Mouse (Mus musculus): Measurements from ENCODE around the gene Cxcl17. TPM values are rescaled to one million over a fixed set of nuclear protein-coding genes. Genes with fewer than 3 reads are reported as not detected.

The Cxcl17 gene
- polyA plus RNA-seq, 2 experiments: not detected

GRCm38 (mm10) chr7:25410969-25411615 is 1.6 kb downstream of the Cxcl17 start:
- no peaks in the 10 kb centered on the region for H3K9me3 ChIP-seq (ENCODE audit: control insufficient read depth, low read length)
- H3K27me3 ChIP-seq (ENCODE audit: control insufficient read depth, insufficient read depth, low read length): no peaks in the 10 kb centered on the region
- no peak overlapping the region for H3K27ac ChIP-seq (replicated peaks; ENCODE audit: low read depth, low read length)
- no peak overlapping the region for H3K9ac ChIP-seq (ENCODE audit: low read depth, low read length, severe bottlenecking)
- no peaks in the 10 kb centered on the region for H3K4me1 ChIP-seq (ENCODE audit: control insufficient read depth, insufficient read depth, low read length)
- H3K4me3 ChIP-seq (replicated peaks; ENCODE audit: low read length): no peak overlapping the region
- DNase-seq (ENCODE audit: low spot score): no peak
- H3K4me2 ChIP-seq (replicated peaks; ENCODE audit: low read depth, low read length, severe bottlenecking): no peak overlapping the region
- H3K36me3 ChIP-seq (ENCODE audit: control insufficient read depth, insufficient read depth, low read length): no peaks in the 10 kb centered on the region
- WGBS: 81% methylated on average over 1 of the region's 1 CpGs
- TF ChIP-seq POLR2A (IDR thresholded peaks at IDR 0.05; ENCODE audit: borderline replicate concordance, extremely low read depth, insufficient read depth, insufficient read length): no peak
- ATAC-seq (ENCODE audit: low FRiP score, low read depth): no peak

- Histone ChIP-seq H3K4me1 (ENCODE audit: control insufficient read depth, insufficient read depth, low read length) (no peaks in the 10 kb centered on the region), H3K36me3 (ENCODE audit: control insufficient read depth, insufficient read depth, low read length) (no peaks in the 10 kb centered on the region), H3K27ac (replicated peaks; ENCODE audit: low read depth, low read length) (no peak overlapping the region), H3K9ac (ENCODE audit: low read depth, low read length, severe bottlenecking) (no peak overlapping the region), H3K9me3 (ENCODE audit: control insufficient read depth, low read length) (no peaks in the 10 kb centered on the region), H3K27me3 (ENCODE audit: control insufficient read depth, insufficient read depth, low read length) (no peaks in the 10 kb centered on the region), H3K4me3 (replicated peaks; ENCODE audit: low read length) (no peak overlapping the region), H3K4me2 (replicated peaks; ENCODE audit: low read depth, low read length, severe bottlenecking) (no peak overlapping the region)
- 35% methylated on average over 4 of the region's 4 CpGs for WGBS
- no peak for DNase-seq (ENCODE audit: low spot score)
- no peak for ATAC-seq (ENCODE audit: low FRiP score, low read depth)
- no peak for TF ChIP-seq POLR2A (IDR thresholded peaks at IDR 0.05; ENCODE audit: borderline replicate concordance, extremely low read depth, insufficient read depth, insufficient read length)
These were observed 3.4 kb downstream of the Cxcl17 start for GRCm38 (mm10) chr7:25409114-25409760.

GRCm38 (mm10) chr7:25406468-25406867 is 6.2 kb downstream of the Cxcl17 start:
- no peak overlapping the region for H3K4me2 ChIP-seq (replicated peaks; ENCODE audit: low read depth, low read length, severe bottlenecking)
- WGBS: 87% methylated on average over 7 of the region's 7 CpGs
- no peak overlapping the region for H3K27ac ChIP-seq (replicated peaks; ENCODE audit: low read depth, low read length)
- H3K27me3 ChIP-seq (ENCODE audit: control insufficient read depth, insufficient read depth, low read length): no peaks in the 10 kb centered on the region
- DNase-seq (ENCODE audit: low spot score) (no peak), ATAC-seq (ENCODE audit: low FRiP score, low read depth) (no peak)
- H3K4me1 ChIP-seq (ENCODE audit: control insufficient read depth, insufficient read depth, low read length): peaks cover 13% of the 10 kb centered on the region; the same call in 1 of the 2 replicates
- no peaks in the 10 kb centered on the region for H3K36me3 ChIP-seq (ENCODE audit: control insufficient read depth, insufficient read depth, low read length)
- no peak overlapping the region for H3K9ac ChIP-seq (ENCODE audit: low read depth, low read length, severe bottlenecking)
- no peak overlapping the region for H3K4me3 ChIP-seq (replicated peaks; ENCODE audit: low read length)
- H3K9me3 ChIP-seq (ENCODE audit: control insufficient read depth, low read length): no peaks in the 10 kb centered on the region
- no peak for TF ChIP-seq POLR2A (IDR thresholded peaks at IDR 0.05; ENCODE audit: borderline replicate concordance, extremely low read depth, insufficient read depth, insufficient read length)

- WGBS: 3% methylated on average over 2 of the region's 2 CpGs
- Histone ChIP-seq H3K4me3 (replicated peaks; ENCODE audit: low read length) (no peak overlapping the region), H3K4me1 (ENCODE audit: control insufficient read depth, insufficient read depth, low read length) (peaks cover 13% of the 10 kb centered on the region; the same call in 1 of the 2 replicates), H3K27ac (replicated peaks; ENCODE audit: low read depth, low read length) (no peak overlapping the region), H3K36me3 (ENCODE audit: control insufficient read depth, insufficient read depth, low read length) (no peaks in the 10 kb centered on the region), H3K9me3 (ENCODE audit: control insufficient read depth, low read length) (no peaks in the 10 kb centered on the region), H3K4me2 (replicated peaks; ENCODE audit: low read depth, low read length, severe bottlenecking) (no peak overlapping the region), H3K27me3 (ENCODE audit: control insufficient read depth, insufficient read depth, low read length) (no peaks in the 10 kb centered on the region), H3K9ac (ENCODE audit: low read depth, low read length, severe bottlenecking) (no peak overlapping the region)
- no peak for TF ChIP-seq POLR2A (IDR thresholded peaks at IDR 0.05; ENCODE audit: borderline replicate concordance, extremely low read depth, insufficient read depth, insufficient read length)
- ATAC-seq (ENCODE audit: low FRiP score, low read depth): no peak
- peak; percentile 43 for DNase-seq (ENCODE audit: low spot score)
These were observed 10.0 kb downstream of the Cxcl17 start for GRCm38 (mm10) chr7:25402671-25403101.

- no peak for TF ChIP-seq POLR2A (IDR thresholded peaks at IDR 0.05; ENCODE audit: borderline replicate concordance, extremely low read depth, insufficient read depth, insufficient read length)
- H3K4me2 ChIP-seq (replicated peaks; ENCODE audit: low read depth, low read length, severe bottlenecking): no peak overlapping the region
- peaks cover 13% of the 10 kb centered on the region; the same call in 1 of the 2 replicates for H3K4me1 ChIP-seq (ENCODE audit: control insufficient read depth, insufficient read depth, low read length)
- H3K36me3 ChIP-seq (ENCODE audit: control insufficient read depth, insufficient read depth, low read length): no peaks in the 10 kb centered on the region
- H3K27ac ChIP-seq (replicated peaks; ENCODE audit: low read depth, low read length): peak overlapping the region; percentile 30; the same call in 1 of the 2 replicates
- 22% methylated on average over 5 of the region's 5 CpGs for WGBS
- H3K27me3 ChIP-seq (ENCODE audit: control insufficient read depth, insufficient read depth, low read length): no peaks in the 10 kb centered on the region
- DNase-seq (ENCODE audit: low spot score) (no peak), ATAC-seq (ENCODE audit: low FRiP score, low read depth) (no peak)
- 0 out of 2 replicates have a peak overlapping the region, but pooled peaks have one; percentile 8 for H3K9ac ChIP-seq (ENCODE audit: low read depth, low read length, severe bottlenecking)
- H3K9me3 ChIP-seq (ENCODE audit: control insufficient read depth, low read length): no peaks in the 10 kb centered on the region
- H3K4me3 ChIP-seq (replicated peaks; ENCODE audit: low read length): no peak overlapping the region
These were observed 10.7 kb downstream of the Cxcl17 start for GRCm38 (mm10) chr7:25401986-25402385.

Data from limb, embryonic 14.5 days (tissue).